Mouse (Mus musculus) thymus, adult 2 months (tissue): ENCODE measurements around the gene Utrn. TPM values are rescaled to one million over a fixed set of nuclear protein-coding genes. Genes with fewer than 3 reads are reported as not detected.

Experiments
- DNase-seq: peaks from one replicate; pipeline ENCODE4 v3.0.0; 2021
- H3K27ac ChIP-seq: fragments of 200-500 bp; 2 replicates; pipeline ENCODE4 v1.5.1; 2012; ENCODE audit warnings: low read length, control low read depth; ENCODE audit not compliant: control insufficient read depth, insufficient read depth
- H3K27me3 ChIP-seq: fragments of 200-500 bp; 2 replicates; pipeline ENCODE4 v1.6.1; 2012; ENCODE audit warnings: mild to moderate bottlenecking, low read length, moderate library complexity, mixed read lengths; ENCODE audit not compliant: control insufficient read depth, insufficient read depth
- H3K36me3 ChIP-seq: fragments of 200-500 bp; 2 replicates; pipeline ENCODE4 v1.6.1; 2012; ENCODE audit warnings: mild to moderate bottlenecking, low read length, moderate library complexity; ENCODE audit not compliant: control insufficient read depth, insufficient read depth
- H3K4me1 ChIP-seq: fragments of 200-500 bp; replicated peaks from 2 replicates; pipeline ENCODE4 v1.6.1; 2012; ENCODE audit warnings: low read length; ENCODE audit not compliant: control insufficient read depth, insufficient read depth
- H3K4me3 ChIP-seq: fragments of 200-500 bp; 2 replicates; pipeline ENCODE4 v1.5.1; 2012; ENCODE audit warnings: mild to moderate bottlenecking, low read length, control low read depth, moderate library complexity; ENCODE audit not compliant: control insufficient read depth, insufficient read depth
- CTCF ChIP-seq: fragments of 200-500 bp; IDR thresholded peaks from 2 replicates; pipeline ENCODE4 v1.5.1; 2012; ENCODE audit warnings: mild to moderate bottlenecking, control low read depth, low read length, moderate library complexity, borderline replicate concordance; ENCODE audit not compliant: control insufficient read depth, poor library complexity, insufficient read depth; ENCODE audit errors: extremely low read depth
- POLR2A ChIP-seq: fragments of 200-500 bp; IDR thresholded peaks from 2 replicates; pipeline ENCODE4 v1.6.1; 2012; ENCODE audit warnings: mild to moderate bottlenecking, low read length, control low read depth, moderate library complexity; ENCODE audit not compliant: control insufficient read depth, poor library complexity, insufficient read depth; ENCODE audit errors: extremely low read depth
- WGBS: fragments of 180-500 bp; shearing (Covaris S2); methylation state at CpG from one replicate; pipeline ENCODE4 v1.1.7; 2018; 5-methylcytosine and 5-hydroxymethylcytosine counted together
- polyA plus RNA-seq: library from polyadenylated mRNA; depleted of rRNA; stranded (reverse); fragments of >200 nt; gene quantifications from 2 replicates; pipeline ENCODE4 v1.2.3, GENCODE M21; 2012

Gene Utrn
- polyA plus RNA-seq, 1 experiment: 30.3 TPM

- no peak for TF ChIP-seq POLR2A
- TF ChIP-seq CTCF: no peak
- H3K27ac ChIP-seq: no peak overlapping the region
- peaks cover 7% of the 10 kb centered on the region for H3K4me1 ChIP-seq
- H3K4me3 ChIP-seq: no peak overlapping the region
- 83% methylated on average over 4 of the region's 4 CpGs for WGBS
- no peaks in the 10 kb centered on the region for H3K36me3 ChIP-seq
- no peak for DNase-seq
- no peaks in the 10 kb centered on the region for H3K27me3 ChIP-seq
These were observed 6.2 kb upstream of the Utrn start for GRCm38 (mm10) chr10:12875410-12875809.

GRCm38 (mm10) chr10:12874577-12875277 lies 5.6 kb upstream of the Utrn start:
- peaks cover 7% of the 10 kb centered on the region for H3K4me1 ChIP-seq
- DNase-seq: peak; percentile 30
- H3K36me3 ChIP-seq: no peaks in the 10 kb centered on the region
- no peak overlapping the region for H3K4me3 ChIP-seq
- H3K27me3 ChIP-seq: no peaks in the 10 kb centered on the region
- WGBS: 30% methylated on average over 8 of the region's 8 CpGs
- H3K27ac ChIP-seq: peak overlapping the region; percentile 79
- no peak for TF ChIP-seq CTCF
- no peak for TF ChIP-seq POLR2A

DNA sequence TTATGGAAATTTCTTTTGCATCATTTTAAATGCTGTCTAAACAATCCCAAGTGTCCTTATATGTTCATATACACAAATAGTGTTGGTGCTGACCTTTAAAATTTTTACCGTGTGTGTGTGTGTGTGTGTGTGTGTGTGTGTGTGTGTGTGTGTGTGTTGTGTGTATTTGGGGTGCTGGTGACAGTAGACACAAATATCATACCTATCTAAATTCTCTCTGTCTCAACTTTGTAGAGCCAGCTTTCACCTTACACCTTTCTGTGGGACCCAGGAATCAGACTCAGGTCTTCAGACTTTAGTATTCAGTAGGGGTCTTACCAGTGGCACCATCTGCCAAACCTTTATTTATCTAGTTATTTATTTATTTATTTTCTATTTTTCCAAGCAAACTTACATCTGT lies 681 bp upstream of the Utrn start:
- Histone ChIP-seq H3K27ac (no peak overlapping the region), H3K4me1 (peaks cover 13% of the 10 kb centered on the region), H3K27me3 (no peaks in the 10 kb centered on the region), H3K36me3 (no peaks in the 10 kb centered on the region), H3K4me3 (no peak overlapping the region)
- DNase-seq: no peak
- 78% methylated on average over 1 of the region's 1 CpGs for WGBS
- TF ChIP-seq CTCF (no peak), POLR2A (no peak)

- TF ChIP-seq POLR2A (no peak), CTCF (no peak)
- Histone ChIP-seq H3K4me1 (peaks cover 11% of the 10 kb centered on the region), H3K27ac (no peak overlapping the region), H3K36me3 (no peaks in the 10 kb centered on the region), H3K4me3 (peak overlapping the region; percentile 90), H3K27me3 (no peaks in the 10 kb centered on the region)
- peak; percentile 68 for DNase-seq
- WGBS: under 1% methylated on average over 41 of the region's 41 CpGs
These were observed 756 bp downstream of the Utrn start for GRCm38 (mm10) chr10:12868189-12869028.

GRCm38 (mm10) chr10:12867733-12868188 lies 1.4 kb downstream of the Utrn start:
- Histone ChIP-seq H3K36me3 (no peaks in the 10 kb centered on the region), H3K4me3 (peak overlapping the region; percentile 90), H3K27ac (no peak overlapping the region), H3K4me1 (peaks cover 11% of the 10 kb centered on the region), H3K27me3 (no peaks in the 10 kb centered on the region)
- WGBS: 0% methylated on average over 12 of the region's 12 CpGs
- no peak for TF ChIP-seq POLR2A
- no peak for TF ChIP-seq CTCF
- DNase-seq: no peak

GRCm38 (mm10) chr10:12866971-12867732 lies 2.0 kb downstream of the Utrn start:
- DNase-seq: peak; percentile 13
- no peak overlapping the region for H3K27ac ChIP-seq
- TF ChIP-seq POLR2A (no peak), CTCF (no peak)
- 3% methylated on average over 28 of the region's 28 CpGs for WGBS
- H3K27me3 ChIP-seq: no peaks in the 10 kb centered on the region
- peak overlapping the region; percentile 90 for H3K4me3 ChIP-seq
- peaks cover 11% of the 10 kb centered on the region for H3K4me1 ChIP-seq
- no peaks in the 10 kb centered on the region for H3K36me3 ChIP-seq
